Mouse (Mus musculus) lung, postnatal 25 days (tissue): ENCODE results near the gene Cbr1.
"Not testable (repeated sequence)": the region's sequence is repeated elsewhere in the genome, so short reads cannot be mapped to it uniquely, and the experiment has no call there.

Experiments used
- DNase-seq: peaks from one replicate; pipeline ENCODE4 v3.0.0; 2022; ENCODE audit warnings: low spot score

Cbr1 gene

GRCm38 (mm10) chr16:93597551-93597950 is 8.1 kb upstream of the Cbr1 start:
- no peak for DNase-seq

GRCm38 (mm10) chr16:93599461-93599860 is 6.2 kb upstream of the Cbr1 start:
- DNase-seq, result no peak

- peak; percentile 94 for DNase-seq
These were observed 2.0 kb upstream of the Cbr1 start, which contains the start of gene Setd4 for GRCm38 (mm10) chr16:93603439-93604212. Setd4 (minus strand) TSS chr16:93604063.

- no peak for DNase-seq
These were observed 1.1 kb upstream of the Cbr1 start for GRCm38 (mm10) chr16:93604481-93604969.

- no peak for DNase-seq
These were observed 493 bp downstream of the Cbr1 start for GRCm38 (mm10) chr16:93606146-93606545.

- peak; percentile 86 for DNase-seq
These were observed 2.0 kb downstream of the Cbr1 start for GRCm38 (mm10) chr16:93607669-93608101.

GRCm38 (mm10) chr16:93608731-93609130 is 3.1 kb downstream of the Cbr1 start:
- DNase-seq, result no peak

- DNase-seq, result no peak
These were observed 4.1 kb downstream of the Cbr1 start for GRCm38 (mm10) chr16:93609796-93610195.

GRCm38 (mm10) chr16:93610961-93611360 is 5.3 kb downstream of the Cbr1 start:
- no peak for DNase-seq

- DNase-seq, result peak; percentile 73
These were observed 9.6 kb downstream of the Cbr1 start for GRCm38 (mm10) chr16:93615118-93615870.

GRCm38 (mm10) chr16:93623759-93624158 is 18.1 kb downstream of the Cbr1 start:
- DNase-seq, result not testable (repeated sequence)

- DNase-seq, result no peak
These were observed 19.0 kb downstream of the Cbr1 start for GRCm38 (mm10) chr16:93624671-93625070.

- no peak for DNase-seq
These were observed 21.1 kb downstream of the Cbr1 start for GRCm38 (mm10) chr16:93626745-93627144.

GRCm38 (mm10) chr16:93627761-93628400 is 22.2 kb downstream of the Cbr1 start, which contains the start of gene Gm5678:
Gm5678 (plus strand) TSS chr16:93628097.
- DNase-seq, result no peak

GRCm38 (mm10) chr16:93644006-93644405 is 38.4 kb downstream of the Cbr1 start:
- DNase-seq, result peak; percentile 12

- no peak for DNase-seq
These were observed 43.0 kb downstream of the Cbr1 start for GRCm38 (mm10) chr16:93648441-93649183.
